Mouse (Mus musculus) cerebellum, adult 2 months (tissue): ENCODE data around the gene Zfp334. TPM values are rescaled to one million over a fixed set of nuclear protein-coding genes. Genes with fewer than 3 reads are reported as not detected.

Experiments used
- DNase-seq, 2 experiments: peaks; one replicate each; pipeline ENCODE4 v3.0.0; 2021
- H3K27ac ChIP-seq: fragments of 200-500 bp; 2 replicates; pipeline ENCODE4 v1.5.1; 2012; ENCODE audit warnings: low read length, control low read depth, inconsistent platforms; ENCODE audit not compliant: insufficient read depth
- H3K27me3 ChIP-seq: fragments of 200-500 bp; 2 replicates; pipeline ENCODE4 v1.6.1; 2012; ENCODE audit warnings: inconsistent platforms, mild to moderate bottlenecking, low read length, moderate library complexity; ENCODE audit not compliant: control insufficient read depth, insufficient read depth
- H3K4me1 ChIP-seq: fragments of 200-500 bp; 2 replicates; pipeline ENCODE4 v1.6.1; 2011; ENCODE audit warnings: low read length; ENCODE audit not compliant: control insufficient read depth, insufficient read depth
- H3K4me3 ChIP-seq: fragments of 200-500 bp; replicated peaks from 2 replicates; pipeline ENCODE3; 2011; ENCODE audit warnings: mild to moderate bottlenecking, low read depth, low read length, control low read depth; ENCODE audit not compliant: insufficient read depth
- CTCF ChIP-seq: fragments of 200-500 bp; IDR thresholded peaks from 2 replicates; pipeline ENCODE4 v1.5.1; 2011; ENCODE audit warnings: low read depth, mild to moderate bottlenecking, control low read depth, low read length, moderate library complexity, borderline replicate concordance; ENCODE audit not compliant: insufficient read depth
- POLR2A ChIP-seq: fragments of 200-500 bp; IDR thresholded peaks from 2 replicates; pipeline ENCODE4 v1.6.1; 2011; ENCODE audit warnings: low read length, control low read depth, borderline replicate concordance; ENCODE audit not compliant: insufficient read depth
- WGBS: fragments of 180-500 bp; shearing (Covaris S2); methylation state at CpG from one replicate; pipeline ENCODE4 v1.1.7; 2018; 5-methylcytosine and 5-hydroxymethylcytosine counted together
- polyA plus RNA-seq: library from polyadenylated mRNA; depleted of rRNA; stranded (reverse); fragments of >200 nt; gene quantifications from 2 replicates; pipeline ENCODE4 v1.2.3, GENCODE M21; 2012

Zfp334 gene
- polyA plus RNA-seq, 1 experiment, result 10.6 TPM

GRCm38 (mm10) chr2:165392156-165392555 is 4.1 kb upstream of the Zfp334 start:
- DNase-seq, result no peak
- TF ChIP-seq CTCF, result no peak
- no peak for TF ChIP-seq POLR2A
- H3K4me1 ChIP-seq, result no peaks in the 10 kb centered on the region

GRCm38 (mm10) chr2:165391561-165391960 is 3.5 kb upstream of the Zfp334 start:
- Histone ChIP-seq H3K4me1 (peaks cover 4% of the 10 kb centered on the region), H3K27me3 (no peaks in the 10 kb centered on the region), H3K27ac (no peak overlapping the region), H3K4me3 (no peak overlapping the region)
- TF ChIP-seq POLR2A, result no peak
- TF ChIP-seq CTCF, result peak; percentile 68
- 19% methylated on average over 8 of the region's 8 CpGs for WGBS
- peak; percentile 44 to 54 for DNase-seq

More at GRCm38 (mm10) chr2:165392156-165392555, 4.1 kb upstream of the Zfp334 start:
- no peak overlapping the region for H3K4me3 ChIP-seq
- no peak overlapping the region for H3K27ac ChIP-seq
- no peaks in the 10 kb centered on the region for H3K27me3 ChIP-seq
- WGBS, result 84% methylated on average over 4 of the region's 4 CpGs

DNA sequence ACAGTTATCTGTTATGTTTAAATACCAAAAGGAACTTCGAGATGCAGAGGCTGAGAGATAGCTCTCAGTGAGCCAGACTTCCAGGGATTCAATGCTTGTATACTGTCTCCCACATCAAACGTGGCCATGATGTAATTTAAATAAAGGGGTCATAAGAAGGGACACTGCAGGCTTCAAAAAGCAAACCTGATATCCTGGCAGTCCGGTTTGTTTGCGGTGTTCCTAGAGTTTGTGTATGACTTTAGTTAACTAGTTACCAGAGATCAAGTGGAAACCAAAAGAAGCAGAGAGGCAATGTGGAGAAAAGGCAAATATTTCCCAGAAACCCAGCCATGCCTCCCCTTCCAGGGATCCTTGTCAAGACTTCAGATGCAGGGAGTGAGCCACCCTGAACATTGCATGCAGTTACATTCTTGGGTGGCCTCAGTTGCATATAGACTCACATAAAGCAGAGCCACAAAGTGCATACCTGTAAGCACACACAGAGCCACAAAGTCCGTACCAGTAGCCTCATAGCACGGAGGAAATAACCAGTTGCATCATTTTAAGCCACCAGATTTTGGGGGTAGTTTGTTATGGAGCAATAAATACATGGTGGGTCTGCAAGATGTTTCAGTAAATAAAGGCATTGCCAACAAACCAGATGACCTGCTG is 1.4 kb upstream of the Zfp334 start:
- no peak for DNase-seq
- 85% methylated on average over 6 of the region's 6 CpGs for WGBS
- Histone ChIP-seq H3K4me1 (peaks cover 5% of the 10 kb centered on the region), H3K4me3 (no peak overlapping the region), H3K27ac (no peak overlapping the region), H3K27me3 (no peaks in the 10 kb centered on the region)
- TF ChIP-seq CTCF (no peak), POLR2A (no peak)

GRCm38 (mm10) chr2:165387370-165387769 is 689 bp downstream of the Zfp334 start:
- 8% methylated on average over 4 of the region's 4 CpGs for WGBS
- no peaks in the 10 kb centered on the region for H3K27me3 ChIP-seq
- DNase-seq, result no peak
- H3K4me1 ChIP-seq, result peaks cover 5% of the 10 kb centered on the region
- TF ChIP-seq CTCF (no peak), POLR2A (no peak)
- H3K27ac ChIP-seq, result no peak overlapping the region
- H3K4me3 ChIP-seq, result peak overlapping the region; percentile 82

- Histone ChIP-seq H3K4me1 (peaks cover 2% of the 10 kb centered on the region; the same call in 1 of the 2 replicates), H3K27ac (no peak overlapping the region), H3K27me3 (no peaks in the 10 kb centered on the region), H3K4me3 (no peak overlapping the region)
- DNase-seq, result no peak
- 96% methylated on average over 25 of the region's 25 CpGs for WGBS
- TF ChIP-seq CTCF, result no peak
- no peak for TF ChIP-seq POLR2A
Measured at GRCm38 (mm10) chr2:165380050-165380449, 8.0 kb downstream of the Zfp334 start.

- DNase-seq, result no peak
- Histone ChIP-seq H3K27ac (no peak overlapping the region), H3K4me3 (no peak overlapping the region), H3K4me1 (peaks cover 2% of the 10 kb centered on the region; the same call in 1 of the 2 replicates), H3K27me3 (no peaks in the 10 kb centered on the region)
- 45% methylated on average over 4 of the region's 4 CpGs for WGBS
- TF ChIP-seq POLR2A, result no peak
- no peak for TF ChIP-seq CTCF
Measured at GRCm38 (mm10) chr2:165376001-165376400, 12.1 kb downstream of the Zfp334 start.

GRCm38 (mm10) chr2:165375478-165375877 is 12.6 kb downstream of the Zfp334 start:
- Histone ChIP-seq H3K4me3 (no peak overlapping the region), H3K27me3 (no peaks in the 10 kb centered on the region), H3K27ac (no peak overlapping the region), H3K4me1 (peaks cover 2% of the 10 kb centered on the region; the same call in 1 of the 2 replicates)
- no peak for DNase-seq
- TF ChIP-seq CTCF (no peak), POLR2A (no peak)
- WGBS, result 70% methylated on average over 5 of the region's 5 CpGs

- no peak for TF ChIP-seq POLR2A
- H3K4me3 ChIP-seq, result no peak overlapping the region
- peaks cover 8% of the 10 kb centered on the region for H3K4me1 ChIP-seq
- no peak overlapping the region for H3K27ac ChIP-seq
- no peak for DNase-seq
- H3K27me3 ChIP-seq, result peaks cover 1% of the 10 kb centered on the region; the same call in 1 of the 2 replicates
- WGBS, result 19% methylated on average over 3 of the region's 3 CpGs
Measured at GRCm38 (mm10) chr2:165371066-165371465, 17.0 kb downstream of the Zfp334 start.
